Mouse (Mus musculus): ENCODE data around the gene Gm8369. TPM values are rescaled to one million over a fixed set of nuclear protein-coding genes. Genes with fewer than 3 reads are reported as not detected.
"Not testable (repeated sequence)": the region's sequence is repeated elsewhere in the genome, so short reads cannot be mapped to it uniquely, and the experiment has no call there.

The Gm8369 gene
- total and polyA plus RNA-seq, 2 experiments from 2014 or later: not detected

GRCm38 (mm10) chr19:11554726-11555125, 69.0 kb downstream of the Gm8369 start:
- no peak overlapping the region for H3K4me3 ChIP-seq (ENCODE audit: low read depth, low read length)
- H3K4me2 ChIP-seq (ENCODE audit: low read depth, low read length): no peak overlapping the region
- no peak for ATAC-seq (ENCODE audit: insufficient read depth, low read depth)
- H3K4me1 ChIP-seq (ENCODE audit: control insufficient read depth, insufficient read depth): no peaks in the 10 kb centered on the region
- no peaks in the 10 kb centered on the region for H3K9me3 ChIP-seq (replicated peaks; ENCODE audit: control insufficient read depth, low read length)
- H3K27ac ChIP-seq (ENCODE audit: low read depth): no peak overlapping the region
- no peak overlapping the region for H3K9ac ChIP-seq (replicated peaks; ENCODE audit: low read depth, low read length)
- no peaks in the 10 kb centered on the region for H3K36me3 ChIP-seq (replicated peaks; ENCODE audit: control insufficient read depth, insufficient read depth, low read length)
- DNase-seq (ENCODE audit: low spot score): no peak
- TF ChIP-seq CTCF (IDR thresholded peaks at IDR 0.05; ENCODE audit: low read depth): no peak
- TF ChIP-seq EP300 (IDR thresholded peaks at IDR 0.05; ENCODE audit: low read depth): no peak
- WGBS: 78% methylated on average over 5 of the region's 5 CpGs
- H3K27me3 ChIP-seq (ENCODE audit: control insufficient read depth, insufficient read depth, low read length): no peaks in the 10 kb centered on the region

- not testable (repeated sequence) for H3K36me3 ChIP-seq (replicated peaks; ENCODE audit: control insufficient read depth, insufficient read depth, low read length); H3K4me3 ChIP-seq (ENCODE audit: low read depth, low read length); H3K4me1 ChIP-seq (ENCODE audit: control insufficient read depth, insufficient read depth); ATAC-seq (ENCODE audit: insufficient read depth, low read depth); H3K9me3 ChIP-seq (replicated peaks; ENCODE audit: control insufficient read depth, low read length); H3K4me2 ChIP-seq (ENCODE audit: low read depth, low read length); H3K9ac ChIP-seq (replicated peaks; ENCODE audit: low read depth, low read length); DNase-seq (ENCODE audit: low spot score); H3K27ac ChIP-seq (ENCODE audit: low read depth); H3K27me3 ChIP-seq (ENCODE audit: control insufficient read depth, insufficient read depth, low read length)
Observed at GRCm38 (mm10) chr19:11559560-11559959, 73.8 kb downstream of the Gm8369 start.

Other genes with a start within 250 kb of the Gm8369 start
- 0.61 TPM in 1 of 2 replicates, not detected in the other for gene Ms4a1, start 219.7 kb upstream of the Gm8369 start, total RNA-seq (2014; rRNA removed; ENCODE audit: low replicate concordance)
- 0.19 and 0.25 TPM in 2 replicates for gene Ms4a1, start 219.7 kb upstream of the Gm8369 start, polyA plus RNA-seq (2015; fragmentation: Nextera tagmentation; extraction: Ambion mirVana)
- gene Ms4a5, start 202.1 kb upstream of the Gm8369 start, total RNA-seq (2014; rRNA removed; ENCODE audit: low replicate concordance): not detected in 2 replicates
- gene Ms4a5, start 202.1 kb upstream of the Gm8369 start, polyA plus RNA-seq (2015; fragmentation: Nextera tagmentation; extraction: Ambion mirVana): not detected in 2 replicates
- not detected in 2 replicates for gene Ms4a14, start 171.5 kb upstream of the Gm8369 start, total RNA-seq (2014; rRNA removed; ENCODE audit: low replicate concordance)
- gene Ms4a14, start 171.5 kb upstream of the Gm8369 start, polyA plus RNA-seq (2015; fragmentation: Nextera tagmentation; extraction: Ambion mirVana): 0.03 and 0.04 TPM in 2 replicates
- 1.9 TPM in 1 of 2 replicates, not detected in the other for gene Ms4a7, start 149.8 kb upstream of the Gm8369 start, total RNA-seq (2014; rRNA removed; ENCODE audit: low replicate concordance)
- 5.6 and 5.8 TPM in 2 replicates for gene Ms4a7, start 149.8 kb upstream of the Gm8369 start, polyA plus RNA-seq (2015; fragmentation: Nextera tagmentation; extraction: Ambion mirVana)
- 3.4 TPM in 1 of 2 replicates, not detected in the other for gene Ms4a4a, start 110.4 kb upstream of the Gm8369 start, total RNA-seq (2014; rRNA removed; ENCODE audit: low replicate concordance)
- 3.2 and 3.7 TPM in 2 replicates for gene Ms4a4a, start 110.4 kb upstream of the Gm8369 start, polyA plus RNA-seq (2015; fragmentation: Nextera tagmentation; extraction: Ambion mirVana)
- gene Ms4a4c, start 81.2 kb upstream of the Gm8369 start, total RNA-seq (2014; rRNA removed; ENCODE audit: low replicate concordance): 0.46 TPM in 1 of 2 replicates, not detected in the other
- gene Ms4a4c, start 81.2 kb upstream of the Gm8369 start, polyA plus RNA-seq (2015; fragmentation: Nextera tagmentation; extraction: Ambion mirVana): 0.65 and 0.94 TPM in 2 replicates
- 0.19 TPM in 1 of 2 replicates, not detected in the other for gene Ms4a4b, start 42.4 kb upstream of the Gm8369 start, total RNA-seq (2014; rRNA removed; ENCODE audit: low replicate concordance)
- gene Ms4a4b, start 42.4 kb upstream of the Gm8369 start, polyA plus RNA-seq (2015; fragmentation: Nextera tagmentation; extraction: Ambion mirVana): 0.23 and 0.30 TPM in 2 replicates
- 1.4 and 14.5 TPM in 2 replicates for gene Ms4a6c, start 16.6 kb upstream of the Gm8369 start, total RNA-seq (2014; rRNA removed; ENCODE audit: low replicate concordance)
- 4.0 and 4.1 TPM in 2 replicates for gene Ms4a6c, start 16.6 kb upstream of the Gm8369 start, polyA plus RNA-seq (2015; fragmentation: Nextera tagmentation; extraction: Ambion mirVana)
- gene Ms4a6b, start 30.6 kb downstream of the Gm8369 start, total RNA-seq (2014; rRNA removed; ENCODE audit: low replicate concordance): 3.5 and 15.3 TPM in 2 replicates
- gene Ms4a6b, start 30.6 kb downstream of the Gm8369 start, polyA plus RNA-seq (2015; fragmentation: Nextera tagmentation; extraction: Ambion mirVana): 2.5 and 2.8 TPM in 2 replicates
- gene Ms4a4d, start 50.9 kb downstream of the Gm8369 start, total RNA-seq (2014; rRNA removed; ENCODE audit: low replicate concordance): 1.1 and 1.8 TPM in 2 replicates
- 2.8 and 3.4 TPM in 2 replicates for gene Ms4a4d, start 50.9 kb downstream of the Gm8369 start, polyA plus RNA-seq (2015; fragmentation: Nextera tagmentation; extraction: Ambion mirVana)
- gene Ms4a6d, start 118.9 kb downstream of the Gm8369 start, total RNA-seq (2014; rRNA removed; ENCODE audit: low replicate concordance): 5.3 and 14.0 TPM in 2 replicates
- 3.0 and 3.2 TPM in 2 replicates for gene Ms4a6d, start 118.9 kb downstream of the Gm8369 start, polyA plus RNA-seq (2015; fragmentation: Nextera tagmentation; extraction: Ambion mirVana)
- gene Ms4a2, start 137.8 kb downstream of the Gm8369 start, total RNA-seq (2014; rRNA removed; ENCODE audit: low replicate concordance): not detected in 2 replicates
- 0.15 and 0.18 TPM in 2 replicates for gene Ms4a2, start 137.8 kb downstream of the Gm8369 start, polyA plus RNA-seq (2015; fragmentation: Nextera tagmentation; extraction: Ambion mirVana)
- gene Ms4a3, start 154.9 kb downstream of the Gm8369 start, total RNA-seq (2014; rRNA removed; ENCODE audit: low replicate concordance): 2.7 TPM in 1 of 2 replicates, not detected in the other
- not detected in 2 replicates for gene Ms4a3, start 154.9 kb downstream of the Gm8369 start, polyA plus RNA-seq (2015; fragmentation: Nextera tagmentation; extraction: Ambion mirVana)
- not detected in 2 replicates for gene Oosp2, start 174.6 kb downstream of the Gm8369 start, total RNA-seq (2014; rRNA removed; ENCODE audit: low replicate concordance)
- gene Oosp2, start 174.6 kb downstream of the Gm8369 start, polyA plus RNA-seq (2015; fragmentation: Nextera tagmentation; extraction: Ambion mirVana): not detected in 2 replicates
- gene Oosp1, start 205.2 kb downstream of the Gm8369 start, total RNA-seq (2014; rRNA removed; ENCODE audit: low replicate concordance): not detected in 2 replicates
- gene Oosp1, start 205.2 kb downstream of the Gm8369 start, polyA plus RNA-seq (2015; fragmentation: Nextera tagmentation; extraction: Ambion mirVana): not detected in 2 replicates
- gene Oosp3, start 211.1 kb downstream of the Gm8369 start, total RNA-seq (2014; rRNA removed; ENCODE audit: low replicate concordance): not detected in 2 replicates
- not detected in 2 replicates for gene Oosp3, start 211.1 kb downstream of the Gm8369 start, polyA plus RNA-seq (2015; fragmentation: Nextera tagmentation; extraction: Ambion mirVana)

Data from heart, postnatal 0 days (tissue).